Mouse (Mus musculus) lung, embryonic 16.5 days (tissue): ENCODE results near the gene Amn. TPM values are rescaled to one million over a fixed set of nuclear protein-coding genes. Genes with fewer than 3 reads are reported as not detected.

Experiments
- ATAC-seq: fragments of 200-750 bp; cut with Nextera tagmentation; 2 replicates; pipeline ENCODE4 v1.8.0; 2017; ENCODE audit warnings: low read depth, mild to moderate bottlenecking, moderate library complexity
- H3K27ac ChIP-seq: fragments of 300-500 bp; sonication (generic); 2 replicates; pipeline ENCODE4 v1.5.1; 2014; ENCODE audit warnings: mild to moderate bottlenecking, control low read depth, low read length
- H3K27me3 ChIP-seq: fragments of 300-500 bp; sonication (generic); 2 replicates; pipeline ENCODE4 v1.6.1; 2014; ENCODE audit warnings: low read depth, low read length, mixed read lengths; ENCODE audit not compliant: control insufficient read depth, insufficient read depth
- H3K36me3 ChIP-seq: fragments of 300-500 bp; sonication (generic); 2 replicates; pipeline ENCODE4 v1.6.1; 2014; ENCODE audit warnings: low read length; ENCODE audit not compliant: control insufficient read depth, insufficient read depth
- H3K4me1 ChIP-seq: fragments of 300-500 bp; sonication (generic); replicated peaks from 2 replicates; pipeline ENCODE4 v1.6.1; 2014; ENCODE audit warnings: low read length, mixed read lengths; ENCODE audit not compliant: control insufficient read depth, insufficient read depth
- H3K4me2 ChIP-seq: fragments of 300-500 bp; sonication (generic); 2 replicates; pipeline ENCODE4 v1.6.1; 2014; ENCODE audit warnings: low read depth, low read length, control low read depth
- H3K4me3 ChIP-seq: fragments of 300-500 bp; sonication (generic); 2 replicates; pipeline ENCODE4 v1.5.1; 2014; ENCODE audit warnings: mild to moderate bottlenecking, low read length, control low read depth
- H3K9ac ChIP-seq: fragments of 300-500 bp; sonication (generic); 2 replicates; pipeline ENCODE4 v1.6.1; 2014; ENCODE audit warnings: low read length, control low read depth
- H3K9me3 ChIP-seq: fragments of 300-500 bp; sonication (generic); 2 replicates; pipeline ENCODE4 v1.6.1; 2016; ENCODE audit warnings: low read length; ENCODE audit not compliant: control insufficient read depth
- WGBS: fragments of 180-500 bp; shearing (Covaris S2); extraction: QIAGEN DNeasy Blood & Tissue Kit; methylation state at CpG from one replicate; pipeline ENCODE4 v1.1.7; 2014; 5-methylcytosine and 5-hydroxymethylcytosine counted together
- polyA plus RNA-seq: library from polyadenylated mRNA; unstranded; fragments of >200 nt; fragmentation: Nextera tagmentation; extraction: Ambion mirVana; gene quantifications from 2 replicates; pipeline ENCODE4 v1.2.1, GENCODE M21; 2015

Amn gene
- polyA plus RNA-seq, 1 experiment from 2014 or later, result 0.44 TPM

- WGBS, result 93% methylated on average over 21 of the region's 21 CpGs
- no peak for ATAC-seq
Measured at GRCm38 (mm10) chr12:111324536-111324935, 53.6 kb downstream of the Amn start.

DNA sequence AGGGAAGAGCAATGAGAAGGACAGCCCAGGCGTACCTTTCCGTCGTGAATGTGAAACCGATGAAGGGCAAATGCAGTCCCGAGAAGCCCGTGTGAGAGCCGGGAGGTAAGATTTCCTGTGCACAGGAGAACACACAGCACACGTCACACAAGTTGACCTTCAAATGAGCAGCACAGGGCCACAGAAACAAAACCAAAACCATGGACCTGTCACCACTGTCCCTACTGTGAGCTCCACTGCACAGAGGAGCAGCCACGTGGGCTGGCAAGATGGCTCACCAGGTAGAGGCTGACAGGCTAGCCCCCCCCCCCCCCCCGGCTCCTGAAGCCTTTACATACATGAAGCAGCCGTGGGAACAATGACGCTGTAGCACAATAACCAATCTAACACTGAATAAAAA, 54.1 kb downstream of the Amn start:
- Histone ChIP-seq H3K4me1 (peaks cover 4% of the 10 kb centered on the region), H3K9ac (no peak overlapping the region), H3K27me3 (no peaks in the 10 kb centered on the region), H3K4me2 (no peak overlapping the region), H3K27ac (no peak overlapping the region), H3K36me3 (peaks cover 62% of the 10 kb centered on the region), H3K4me3 (no peak overlapping the region), H3K9me3 (no peaks in the 10 kb centered on the region)
- WGBS, result 92% methylated on average over 12 of the region's 12 CpGs
- ATAC-seq, result no peak

More at GRCm38 (mm10) chr12:111324536-111324935, 53.6 kb downstream of the Amn start:
- Histone ChIP-seq H3K4me1 (peaks cover 4% of the 10 kb centered on the region), H3K4me3 (no peak overlapping the region), H3K36me3 (peaks cover 65% of the 10 kb centered on the region), H3K9ac (no peak overlapping the region), H3K9me3 (no peaks in the 10 kb centered on the region), H3K27me3 (no peaks in the 10 kb centered on the region), H3K27ac (no peak overlapping the region), H3K4me2 (no peak overlapping the region)

DNA sequence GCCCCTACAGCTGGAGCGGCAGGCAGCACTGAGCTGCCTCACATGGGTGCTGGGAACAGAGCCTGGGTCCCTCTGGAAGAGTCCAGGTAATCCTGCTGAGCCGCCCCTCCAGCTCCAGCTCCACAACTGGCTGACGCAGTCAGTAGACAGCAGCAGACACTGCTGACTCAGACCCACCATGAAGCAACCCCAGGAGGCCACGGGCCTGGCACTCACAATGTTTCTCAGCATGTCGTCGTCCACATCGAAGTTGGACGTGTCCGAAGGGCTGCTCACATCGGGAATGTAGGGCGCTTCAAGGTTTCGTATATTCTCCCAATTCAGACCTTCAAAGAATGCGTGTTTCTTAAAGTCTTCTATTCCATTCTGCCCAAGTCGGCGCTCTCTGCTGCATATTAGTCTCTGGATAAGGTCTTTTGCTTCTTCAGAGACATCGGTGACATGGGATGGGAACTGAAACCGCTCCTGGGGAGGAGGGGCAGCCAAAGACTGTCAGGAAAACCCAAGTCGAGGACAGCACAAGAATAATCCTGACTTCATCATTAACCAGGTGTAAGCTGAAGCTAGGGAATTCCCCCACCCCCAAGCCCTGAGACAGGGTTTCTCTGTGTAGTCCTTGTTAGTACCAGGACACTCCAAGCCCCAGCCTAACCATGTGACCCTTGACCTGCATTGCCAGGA, 55.0 kb downstream of the Amn start:
- no peaks in the 10 kb centered on the region for H3K27me3 ChIP-seq
- H3K36me3 ChIP-seq, result peaks cover 58% of the 10 kb centered on the region
- H3K4me1 ChIP-seq, result peaks cover 1% of the 10 kb centered on the region
- H3K4me3 ChIP-seq, result no peak overlapping the region
- 90% methylated on average over 18 of the region's 18 CpGs for WGBS
- no peaks in the 10 kb centered on the region for H3K9me3 ChIP-seq
- H3K4me2 ChIP-seq, result no peak overlapping the region
- ATAC-seq, result no peak
- H3K27ac ChIP-seq, result no peak overlapping the region
- no peak overlapping the region for H3K9ac ChIP-seq

Other genes starting within 250 kb of the Amn start
- 8.8 and 10.4 TPM in 2 replicates for gene Rcor1, start 231.7 kb upstream of the Amn start, polyA plus RNA-seq
- gene Traf3, start 104.7 kb upstream of the Amn start, polyA plus RNA-seq, result 5.8 and 7.7 TPM in 2 replicates
- not detected in 2 replicates for gene 4930595D18Rik, start 86.6 kb upstream of the Amn start, polyA plus RNA-seq
- 34.4 and 36.1 TPM in 2 replicates for gene Cdc42bpb, start 106.6 kb downstream of the Amn start, polyA plus RNA-seq
- gene Lbhd2, start 135.7 kb downstream of the Amn start, polyA plus RNA-seq, result 0.79 and 0.80 TPM in 2 replicates
- gene Exoc3l4, start 145.9 kb downstream of the Amn start, polyA plus RNA-seq, result 13.0 and 14.5 TPM in 2 replicates
- gene Tnfaip2, start 171.4 kb downstream of the Amn start, polyA plus RNA-seq, result 4.0 and 6.9 TPM in 2 replicates
- 3.9 and 5.4 TPM in 2 replicates for gene Gm266, start 214.7 kb downstream of the Amn start, polyA plus RNA-seq